20 mouse cellular contexts compared by ENCODE assay signal in the genomic region with DNA sequence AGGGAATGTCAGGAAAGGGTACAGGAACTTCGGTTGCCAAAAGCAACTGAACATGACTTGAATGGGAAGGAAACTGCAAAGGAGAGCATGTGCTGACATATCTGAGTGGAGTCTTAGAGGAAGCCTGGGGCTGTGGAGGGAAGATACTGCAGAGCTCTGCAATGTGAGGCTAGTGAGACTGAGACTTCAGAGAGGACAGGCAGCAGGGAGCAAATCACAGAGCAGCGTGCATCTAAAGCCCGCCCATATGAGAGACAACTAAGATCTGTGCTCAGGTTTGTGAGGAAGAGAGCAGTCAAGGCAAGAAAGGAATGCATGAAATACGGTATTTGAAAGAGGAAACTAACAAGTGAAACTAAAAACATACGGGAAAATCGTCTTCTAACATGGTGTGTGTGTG.
DNase-seq lines count a peak whose midpoint lies in the region; ATAC-seq and TF ChIP-seq lines count a peak whose summit lies in the region.
"Had no signal": no experiment of that assay in that cellular context is flagged by ENCODE, and none has a peak within 500 bp of the region (broad histone marks: within the 10 kb centered on the region; RNA-seq: fewer than 3 reads in every experiment).

No protein-coding gene starts in this region.

- H3K4me1 ChIP-seq in heart, postnatal 0 days (ENCODE audit: control insufficient read depth, insufficient read depth): no peaks in the 10 kb centered on the region
- peaks cover 6% of the 10 kb centered on the region; the same call in 1 of the 2 replicates for H3K4me1 ChIP-seq in heart, embryonic 10.5 days
- peaks cover 0 to 4% of the 10 kb centered on the region in 2 experiments; a peak in 1 of 4 replicates for H3K4me1 ChIP-seq in CH12.LX (ENCODE audit: control insufficient read depth in 1 of 2, insufficient read depth in 2 of 2)
- H3K4me1 ChIP-seq: forebrain, embryonic 15.5 days; hindbrain, embryonic 15.5 days; liver, embryonic 12.5 days; midbrain, embryonic 15.5 days had no signal

- no peak overlapping the region for H3K4me2 ChIP-seq in heart, postnatal 0 days (ENCODE audit: low read depth, low read length)
- H3K4me2 ChIP-seq in CH12.LX (ENCODE audit: insufficient read depth, low read depth, poor library complexity, severe bottlenecking): peak overlapping the region; percentile 35
- H3K4me2 ChIP-seq: forebrain, embryonic 15.5 days; hindbrain, embryonic 15.5 days; liver, embryonic 12.5 days; midbrain, embryonic 15.5 days had no signal

- no peak for TF ChIP-seq EP300 in heart, postnatal 0 days (IDR thresholded peaks at IDR 0.05; ENCODE audit: low read depth)
- no peak for TF ChIP-seq EP300 in CH12.LX (IDR thresholded peaks at IDR 0.05; ENCODE audit: low read length)

- TF ChIP-seq CTCF in heart, postnatal 0 days (IDR thresholded peaks at IDR 0.05; ENCODE audit: low read depth): no peak
- no peak for TF ChIP-seq CTCF in CH12.LX (conservative IDR thresholded peaks at IDR 0.05 in 1 of 2, IDR thresholded peaks at IDR 0.05 in 1 of 2; ENCODE audit: low read depth in 2 of 2, low read length in 2 of 2)

- no peaks in the 10 kb centered on the region for H3K9me3 ChIP-seq in heart, postnatal 0 days (replicated peaks; ENCODE audit: control insufficient read depth, low read length)
- H3K9me3 ChIP-seq in heart, embryonic 10.5 days: no peaks in the 10 kb centered on the region
- no peaks in the 10 kb centered on the region for H3K9me3 ChIP-seq in CH12.LX (replicated peaks; ENCODE audit: low read length)
- H3K9me3 ChIP-seq: forebrain, embryonic 15.5 days; hindbrain, embryonic 15.5 days; liver, embryonic 12.5 days; midbrain, embryonic 15.5 days had no signal

- dilution Hi-C loops in CH12.LX (cut with MboI; ENCODE audit: extremely low pct_ligation_motif_present, extremely low pct_unique_long_range_greater_than_20kb, low sequenced_read_pairs): no loop called here

- peak; percentile 13 for DNase-seq in heart, postnatal 0 days (ENCODE audit: low spot score)
- no peak for DNase-seq in heart, embryonic 10.5 days (ENCODE audit: low spot score)
- DNase-seq in CH12.LX (ENCODE audit: extremely low read depth) (peak; percentile 32), adipocyte (ENCODE audit: low spot score) (no peak)
- peak; percentile 10 for DNase-seq in brain, adult 2 months (ENCODE audit: low read depth, low spot score)
- DNase-seq in spleen, postnatal 36 days (ENCODE audit: low spot score in 2 of 2): no peak
- DNase-seq: adrenal gland, adult 8-10 months; cerebellum, adult 9-11 months; embryo, embryonic 11 days; gastrocnemius, postnatal 36 days; left cerebral cortex, postnatal 4 days; right cerebral cortex, postnatal 25 days had no signal

- no peaks in the 10 kb centered on the region for H3K27me3 ChIP-seq in heart, postnatal 0 days (ENCODE audit: control insufficient read depth, insufficient read depth, low read length)
- no peaks in the 10 kb centered on the region for H3K27me3 ChIP-seq in heart, embryonic 10.5 days (ENCODE audit: insufficient read depth, poor library complexity, severe bottlenecking)
- no peaks in the 10 kb centered on the region for H3K27me3 ChIP-seq in CH12.LX (replicated peaks)
- H3K27me3 ChIP-seq: forebrain, embryonic 15.5 days; hindbrain, embryonic 15.5 days; liver, embryonic 12.5 days; midbrain, embryonic 15.5 days had no signal

- H3K36me3 ChIP-seq in heart, postnatal 0 days (replicated peaks; ENCODE audit: control insufficient read depth, insufficient read depth, low read length): no peaks in the 10 kb centered on the region
- H3K36me3 ChIP-seq in heart, embryonic 10.5 days: no peaks in the 10 kb centered on the region
- no peaks in the 10 kb centered on the region for H3K36me3 ChIP-seq in CH12.LX (replicated peaks in 1 of 2; ENCODE audit: control insufficient read depth in 1 of 2, insufficient read depth in 1 of 2, low read length in 1 of 2)
- H3K36me3 ChIP-seq: forebrain, embryonic 15.5 days; hindbrain, embryonic 15.5 days; liver, embryonic 12.5 days; midbrain, embryonic 15.5 days had no signal

- no peak overlapping the region for H3K27ac ChIP-seq in heart, postnatal 0 days (ENCODE audit: low read depth)
- no peak overlapping the region for H3K27ac ChIP-seq in heart, embryonic 10.5 days
- H3K27ac ChIP-seq in CH12.LX (ENCODE audit: insufficient read depth, low read depth): no peak overlapping the region
- H3K27ac ChIP-seq: forebrain, embryonic 15.5 days; hindbrain, embryonic 15.5 days; liver, embryonic 12.5 days; midbrain, embryonic 15.5 days; stomach, postnatal 0 days had no signal

- no peak overlapping the region for H3K9ac ChIP-seq in heart, postnatal 0 days (replicated peaks; ENCODE audit: low read depth, low read length)
- H3K9ac ChIP-seq in CH12.LX (ENCODE audit: insufficient read depth, low read depth): no peak overlapping the region
- H3K9ac ChIP-seq: forebrain, embryonic 15.5 days; hindbrain, embryonic 15.5 days; liver, embryonic 12.5 days; midbrain, embryonic 15.5 days had no signal

- WGBS in heart, postnatal 0 days: 41% methylated on average over 6 of the region's 6 CpGs
- 55% methylated on average over 6 of the region's 6 CpGs for WGBS in heart, embryonic 10.5 days

- H3K79me2 ChIP-seq in CH12.LX (replicated peaks; ENCODE audit: control insufficient read depth, extremely low read depth, insufficient read depth, poor library complexity, severe bottlenecking): no peaks in the 10 kb centered on the region

- H3K4me3 ChIP-seq in heart, postnatal 0 days (ENCODE audit: low read depth, low read length): no peak overlapping the region
- H3K4me3 ChIP-seq in heart, embryonic 10.5 days: no peak overlapping the region
- H3K4me3 ChIP-seq in CH12.LX (replicated peaks in 1 of 3; ENCODE audit: low read depth in 2 of 3, low read length in 2 of 3, poor library complexity in 1 of 3): no peak overlapping the region
- H3K4me3 ChIP-seq: erythroblast, embryonic 14.5 days; forebrain, embryonic 15.5 days; hindbrain, embryonic 15.5 days; liver, embryonic 12.5 days; midbrain, embryonic 15.5 days had no signal

- ATAC-seq in heart, postnatal 0 days (ENCODE audit: insufficient read depth, low read depth): no peak
- peak; percentile 30; the same call in 1 of the 2 replicates for ATAC-seq in megakaryocyte, adult 5-6 weeks (ENCODE audit: poor library complexity, severe bottlenecking)
- ATAC-seq: forebrain, embryonic 15.5 days; intestine, embryonic 16.5 days; liver, embryonic 12.5 days; midbrain, embryonic 15.5 days had no signal

- TF ChIP-seq POLR2A in CH12.LX (IDR thresholded peaks at IDR 0.05; ENCODE audit: low read depth, low read length): no peak

- in situ Hi-C loops in CH12.LX (cut with MboI; ENCODE audit: low pct_ligation_motif_present, low pct_unique_long_range_greater_than_20kb, low sequenced_read_pairs): no loop called here

- TF ChIP-seq RAD21 in CH12.LX (IDR thresholded peaks at IDR 0.05; ENCODE audit: low read depth, low read length): no peak

TF ChIP-seq in CH12.LX, 34 proteins besides CTCF, POLR2A, EP300 and RAD21:
- TF ChIP-seq MAZ (IDR thresholded peaks at IDR 0.05; ENCODE audit: low read depth, low read length) (no peak), MAX (IDR thresholded peaks at IDR 0.05; ENCODE audit: low read length) (no peak), NRF1 (IDR thresholded peaks at IDR 0.05; ENCODE audit: low read depth, low read length) (no peak), ZKSCAN1 (IDR thresholded peaks at IDR 0.05; ENCODE audit: borderline replicate concordance, low read depth, low read length) (no peak), NELFE (IDR thresholded peaks at IDR 0.05; ENCODE audit: low read depth, low read length) (no peak), MXI1 (IDR thresholded peaks at IDR 0.05; ENCODE audit: low read depth, low read length) (no peak), ZC3H11A (IDR thresholded peaks at IDR 0.05; ENCODE audit: low read depth, low read length) (no peak), E2F4 (IDR thresholded peaks at IDR 0.05; ENCODE audit: insufficient replicate concordance, low read depth, low read length) (no peak), ETS1 (conservative IDR thresholded peaks at IDR 0.05; ENCODE audit: low read depth, low read length) (no peak), UBTF (IDR thresholded peaks at IDR 0.05; ENCODE audit: low read depth, low read length) (no peak), HCFC1 (IDR thresholded peaks at IDR 0.05; ENCODE audit: low read depth, low read length) (no peak), POLR2AphosphoS2 (IDR thresholded peaks at IDR 0.05; ENCODE audit: low read depth, low read length) (no peak)
TF ChIP-seq in CH12.LX: peak in this region for 0.

Comparison
In these comparisons a context has a peak if more than half of its experiments do, and no peak if none do; other contexts are left out.
1. DNase-seq: peak in heart, postnatal 0 days (single experiment), CH12.LX (single experiment) and brain, adult 2 months (single experiment); none in heart, embryonic 10.5 days (single experiment), adipocyte (single experiment) and spleen, postnatal 36 days (0 of 2).